In the genomic region with DNA sequence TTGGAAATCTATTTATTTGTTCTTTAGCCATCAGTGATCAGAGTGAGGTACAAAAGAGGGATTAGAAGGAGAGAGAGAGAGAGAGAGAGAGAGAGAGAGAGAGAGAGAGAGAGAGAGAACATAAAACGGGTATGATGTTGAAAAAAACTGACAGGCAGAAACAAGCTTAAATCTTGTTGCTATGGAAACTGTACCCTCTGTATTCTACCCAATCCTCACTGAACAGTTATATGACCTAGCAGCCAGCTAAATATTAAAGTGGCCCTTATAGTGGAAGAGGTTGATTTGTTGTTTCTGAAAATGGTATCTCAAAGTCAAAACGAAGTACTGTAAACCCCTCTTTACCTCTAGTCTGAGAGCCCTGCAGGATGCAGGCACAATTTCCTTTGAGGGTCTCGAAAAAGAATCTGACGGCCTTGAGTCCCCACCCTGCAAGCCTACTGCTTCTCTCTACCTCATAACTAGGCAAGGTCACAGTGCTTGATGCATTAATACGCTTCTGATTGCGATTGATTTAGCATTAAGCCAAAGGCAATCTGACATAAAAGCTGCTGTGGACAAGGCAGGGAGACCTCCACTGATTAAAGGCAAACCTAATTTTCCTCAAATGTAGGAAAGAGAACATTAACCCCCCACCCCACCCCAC, we compare ENCODE assay signal across 23 mouse cellular contexts. TPM values are rescaled to one million over a fixed set of nuclear protein-coding genes. Genes with fewer than 3 reads are reported as not detected.
DNase-seq lines count a peak whose midpoint lies in the region; ATAC-seq lines count a peak whose summit lies in the region.
"Had no signal": no experiment of that assay in that cellular context is flagged by ENCODE, and none has a peak within 500 bp of the region (broad histone marks: within the 10 kb centered on the region; RNA-seq: fewer than 3 reads in every experiment).

No protein-coding gene starts in this region.

- H3K27ac ChIP-seq in hindbrain, embryonic 15.5 days (replicated peaks), result 0 out of 2 replicates have a peak overlapping the region, but pooled peaks have one; percentile 39
- H3K27ac ChIP-seq in hindbrain, embryonic 10.5 days, result no peak overlapping the region
- H3K27ac ChIP-seq in forebrain, embryonic 16.5 days (ENCODE audit: low read length), result no peak overlapping the region
- peak overlapping the region; percentile 65 for H3K27ac ChIP-seq in midbrain, embryonic 14.5 days (replicated peaks; ENCODE audit: low read depth, low read length)
- H3K27ac ChIP-seq: embryonic facial prominence, embryonic 12.5 days; intestine, embryonic 15.5 days; stomach, postnatal 0 days had no signal

- H3K4me3 ChIP-seq in hindbrain, embryonic 15.5 days, result no peak overlapping the region
- no peak overlapping the region for H3K4me3 ChIP-seq in hindbrain, embryonic 10.5 days
- H3K4me3 ChIP-seq in forebrain, embryonic 16.5 days (replicated peaks; ENCODE audit: low read length), result no peak overlapping the region
- no peak overlapping the region for H3K4me3 ChIP-seq in midbrain, embryonic 14.5 days (replicated peaks; ENCODE audit: low read depth, low read length)
- H3K4me3 ChIP-seq: embryonic facial prominence, embryonic 12.5 days; erythroblast, embryonic 14.5 days; intestine, embryonic 15.5 days had no signal

- H3K4me1 ChIP-seq in hindbrain, embryonic 15.5 days (replicated peaks), result peaks cover 5% of the 10 kb centered on the region; the same call in 1 of the 2 replicates
- no peaks in the 10 kb centered on the region for H3K4me1 ChIP-seq in hindbrain, embryonic 10.5 days (replicated peaks)
- no peaks in the 10 kb centered on the region for H3K4me1 ChIP-seq in forebrain, embryonic 16.5 days (replicated peaks; ENCODE audit: control insufficient read depth, insufficient read depth, low read length)
- H3K4me1 ChIP-seq in midbrain, embryonic 14.5 days (ENCODE audit: control insufficient read depth, insufficient read depth, low read length), result peaks cover 9% of the 10 kb centered on the region
- H3K4me1 ChIP-seq: intestine, embryonic 15.5 days had no signal

- no peaks in the 10 kb centered on the region for H3K36me3 ChIP-seq in hindbrain, embryonic 15.5 days
- H3K36me3 ChIP-seq in hindbrain, embryonic 10.5 days, result no peaks in the 10 kb centered on the region
- no peaks in the 10 kb centered on the region for H3K36me3 ChIP-seq in forebrain, embryonic 16.5 days (ENCODE audit: control insufficient read depth, insufficient read depth)
- H3K36me3 ChIP-seq in midbrain, embryonic 14.5 days (ENCODE audit: control insufficient read depth, insufficient read depth, low read length), result no peaks in the 10 kb centered on the region
- H3K36me3 ChIP-seq: embryonic facial prominence, embryonic 12.5 days; intestine, embryonic 15.5 days had no signal

- no peak overlapping the region for H3K9ac ChIP-seq in hindbrain, embryonic 15.5 days
- no peak overlapping the region for H3K9ac ChIP-seq in forebrain, embryonic 16.5 days (replicated peaks; ENCODE audit: low read depth, low read length)
- no peak overlapping the region for H3K9ac ChIP-seq in midbrain, embryonic 14.5 days (replicated peaks; ENCODE audit: low read length)
- H3K9ac ChIP-seq: embryonic facial prominence, embryonic 12.5 days; intestine, embryonic 15.5 days had no signal

- peak; percentile 81; the same call in 1 of the 2 replicates for ATAC-seq in hindbrain, embryonic 15.5 days (ENCODE audit: low FRiP score, low read depth)
- ATAC-seq in forebrain, embryonic 16.5 days, result peak; percentile 76
- peak; percentile 82; the same call in 1 of the 2 replicates for ATAC-seq in midbrain, embryonic 14.5 days (ENCODE audit: low FRiP score, low TSS enrichment)
- ATAC-seq: intestine, embryonic 15.5 days had no signal

- H3K9me3 ChIP-seq in hindbrain, embryonic 15.5 days, result no peaks in the 10 kb centered on the region
- H3K9me3 ChIP-seq in hindbrain, embryonic 10.5 days, result no peaks in the 10 kb centered on the region
- no peaks in the 10 kb centered on the region for H3K9me3 ChIP-seq in forebrain, embryonic 16.5 days (ENCODE audit: control insufficient read depth, low read length)
- H3K9me3 ChIP-seq in midbrain, embryonic 14.5 days (ENCODE audit: control insufficient read depth, low read length), result no peaks in the 10 kb centered on the region
- H3K9me3 ChIP-seq: embryonic facial prominence, embryonic 12.5 days; intestine, embryonic 15.5 days had no signal

- WGBS in hindbrain, embryonic 15.5 days, result 64% methylated on average over 6 of the region's 6 CpGs
- WGBS in hindbrain, embryonic 10.5 days, result 82% methylated on average over 6 of the region's 6 CpGs
- WGBS in forebrain, embryonic 16.5 days, result 65% methylated on average over 6 of the region's 6 CpGs
- WGBS in midbrain, embryonic 14.5 days, result 35% methylated on average over 6 of the region's 6 CpGs

- no peaks in the 10 kb centered on the region for H3K27me3 ChIP-seq in hindbrain, embryonic 15.5 days
- H3K27me3 ChIP-seq in hindbrain, embryonic 10.5 days (ENCODE audit: insufficient read depth, poor library complexity, severe bottlenecking), result no peaks in the 10 kb centered on the region
- no peaks in the 10 kb centered on the region for H3K27me3 ChIP-seq in forebrain, embryonic 16.5 days (replicated peaks; ENCODE audit: control insufficient read depth, insufficient read depth, low read length)
- H3K27me3 ChIP-seq in midbrain, embryonic 14.5 days (ENCODE audit: control insufficient read depth, insufficient read depth, low read length), result no peaks in the 10 kb centered on the region
- H3K27me3 ChIP-seq: embryonic facial prominence, embryonic 12.5 days; intestine, embryonic 15.5 days had no signal

- DNase-seq in hindbrain, embryonic 10.5 days (ENCODE audit: low spot score), result no peak
- DNase-seq in midbrain, embryonic 14.5 days, result peak; percentile 71
- DNase-seq in urinary bladder, adult 18-20 months (ENCODE audit: low spot score in 2 of 2), result no peak
- DNase-seq in left cerebral cortex, postnatal 36 days (ENCODE audit: low spot score in 2 of 2), result no peak
- no peak for DNase-seq in layer of hippocampus, adult 11-12 months (ENCODE audit: low spot score)
- DNase-seq: adrenal gland, postnatal 36 days; cerebellum, adult 2 months; gastrocnemius, postnatal 10 days; heart, adult 18-20 months; heart, postnatal 36 days; kidney, adult 9 months; kidney, postnatal 25 days; lung, adult 18-20 months; lung, postnatal 14 days; right cerebral cortex, postnatal 4 days; thymus, postnatal 14 days had no signal

- no peak overlapping the region for H3K4me2 ChIP-seq in hindbrain, embryonic 15.5 days
- no peak overlapping the region for H3K4me2 ChIP-seq in forebrain, embryonic 16.5 days (ENCODE audit: low read length)
- peak overlapping the region; percentile 28; the same call in 1 of the 2 replicates for H3K4me2 ChIP-seq in midbrain, embryonic 14.5 days (ENCODE audit: low read length)
- H3K4me2 ChIP-seq: embryonic facial prominence, embryonic 12.5 days; intestine, embryonic 15.5 days; liver, embryonic 11.5 days had no signal

- intact Hi-C loops in left cerebral cortex, postnatal 36 days (cut with DNase I), result no loop called here

RNA-seq across cellular contexts. Expression of a gene that starts 28.5 kb away (rescaled TPM):
- 8.7 and 10.3 TPM in 2 replicates for polyA plus RNA-seq in hindbrain, embryonic 15.5 days (2015; fragmentation: Nextera tagmentation; extraction: Ambion mirVana)
- polyA plus RNA-seq in hindbrain, embryonic 10.5 days (2016; fragmentation: Nextera tagmentation; extraction: Ambion mirVana), result 5.6 and 10.1 TPM in 2 replicates
- polyA plus RNA-seq in forebrain, embryonic 16.5 days (2015; fragmentation: Nextera tagmentation; extraction: Ambion mirVana), result 19.4 and 21.5 TPM in 2 replicates
- polyA plus RNA-seq in midbrain, embryonic 14.5 days (2014; fragmentation: Nextera tagmentation; extraction: Ambion mirVana), result 10.7 and 11.3 TPM in 2 replicates
- 10 to 100 TPM; 35.2 to 35.5 TPM for total RNA-seq in left cerebral cortex, postnatal 36 days (2021)

Comparison
In these comparisons a context has a peak if more than half of its experiments do, and no peak if none do; other contexts are left out.
1. H3K27ac ChIP-seq: peak in hindbrain, embryonic 15.5 days (single experiment) and midbrain, embryonic 14.5 days (single experiment); none in hindbrain, embryonic 10.5 days (single experiment) and forebrain, embryonic 16.5 days (single experiment).
2. Peak in every context shown above with its lines, with median percentiles within 50 percentile points of each other: ATAC-seq.